Mouse (Mus musculus): ENCODE measurements around the gene Zfp335. TPM values are rescaled to one million over a fixed set of nuclear protein-coding genes. Genes with fewer than 3 reads are reported as not detected.

Zfp335 gene
- polyA plus RNA-seq, 1 experiment from 2014 or later = 8.8 TPM

GRCm38 (mm10) chr2:164907511-164907910 lies 4.0 kb downstream of the Zfp335 start:
- no peaks in the 10 kb centered on the region for H3K27me3 ChIP-seq (ENCODE audit: control insufficient read depth, insufficient read depth, low read length)
- H3K4me3 ChIP-seq (ENCODE audit: low read depth, low read length) = no peak overlapping the region
- no peak overlapping the region for H3K27ac ChIP-seq (ENCODE audit: low read depth, low read length)
- peaks cover 6% of the 10 kb centered on the region for H3K4me1 ChIP-seq (replicated peaks; ENCODE audit: control insufficient read depth, insufficient read depth, low read length)
- 97% methylated on average over 12 of the region's 12 CpGs for WGBS
- 0 out of 2 replicates have a peak, but pooled peaks cover 4% of the 10 kb centered on the region for H3K9me3 ChIP-seq (ENCODE audit: control insufficient read depth, low read length)
- DNase-seq (ENCODE audit: low spot score) (no peak), ATAC-seq (ENCODE audit: low FRiP score) (no peak)
- no peak overlapping the region for H3K9ac ChIP-seq (ENCODE audit: low read depth, low read length)
- H3K36me3 ChIP-seq (ENCODE audit: control insufficient read depth, insufficient read depth, low read length) = peaks cover 29% of the 10 kb centered on the region
- H3K4me2 ChIP-seq (replicated peaks; ENCODE audit: low read depth, low read length) = no peak overlapping the region

GRCm38 (mm10) chr2:164906071-164906470 lies 5.5 kb downstream of the Zfp335 start:
- Histone ChIP-seq H3K9ac (ENCODE audit: low read depth, low read length) (no peak overlapping the region), H3K4me2 (replicated peaks; ENCODE audit: low read depth, low read length) (no peak overlapping the region), H3K27me3 (ENCODE audit: control insufficient read depth, insufficient read depth, low read length) (no peaks in the 10 kb centered on the region), H3K4me1 (replicated peaks; ENCODE audit: control insufficient read depth, insufficient read depth, low read length) (peaks cover 6% of the 10 kb centered on the region), H3K9me3 (ENCODE audit: control insufficient read depth, low read length) (0 out of 2 replicates have a peak, but pooled peaks cover 4% of the 10 kb centered on the region), H3K4me3 (ENCODE audit: low read depth, low read length) (no peak overlapping the region), H3K27ac (ENCODE audit: low read depth, low read length) (no peak overlapping the region), H3K36me3 (ENCODE audit: control insufficient read depth, insufficient read depth, low read length) (peaks cover 37% of the 10 kb centered on the region)
- ATAC-seq (ENCODE audit: low FRiP score) (no peak), DNase-seq (ENCODE audit: low spot score) (no peak)
- 100% methylated on average over 4 of the region's 4 CpGs for WGBS

GRCm38 (mm10) chr2:164903496-164903895 lies 8.1 kb downstream of the Zfp335 start:
- no peaks in the 10 kb centered on the region for H3K4me1 ChIP-seq (replicated peaks; ENCODE audit: control insufficient read depth, insufficient read depth, low read length)
- ATAC-seq (ENCODE audit: low FRiP score) (no peak), DNase-seq (ENCODE audit: low spot score) (no peak)
- no peak overlapping the region for H3K4me3 ChIP-seq (ENCODE audit: low read depth, low read length)
- no peak overlapping the region for H3K27ac ChIP-seq (ENCODE audit: low read depth, low read length)
- H3K9ac ChIP-seq (ENCODE audit: low read depth, low read length) = no peak overlapping the region
- H3K4me2 ChIP-seq (replicated peaks; ENCODE audit: low read depth, low read length) = no peak overlapping the region
- peaks cover 31% of the 10 kb centered on the region for H3K36me3 ChIP-seq (ENCODE audit: control insufficient read depth, insufficient read depth, low read length)
- 0 out of 2 replicates have a peak, but pooled peaks cover 4% of the 10 kb centered on the region for H3K9me3 ChIP-seq (ENCODE audit: control insufficient read depth, low read length)
- H3K27me3 ChIP-seq (ENCODE audit: control insufficient read depth, insufficient read depth, low read length) = no peaks in the 10 kb centered on the region
- WGBS = 80% methylated on average over 1 of the region's 1 CpGs

GRCm38 (mm10) chr2:164901380-164901779 lies 10.2 kb downstream of the Zfp335 start:
- no peak overlapping the region for H3K9ac ChIP-seq (ENCODE audit: low read depth, low read length)

GRCm38 (mm10) chr2:164899723-164900459 lies 11.7 kb downstream of the Zfp335 start:
- Histone ChIP-seq H3K9ac (ENCODE audit: low read depth, low read length) (no peak overlapping the region), H3K9me3 (ENCODE audit: control insufficient read depth, low read length) (no peaks in the 10 kb centered on the region), H3K27ac (ENCODE audit: low read depth, low read length) (no peak overlapping the region), H3K4me3 (ENCODE audit: low read depth, low read length) (no peak overlapping the region), H3K4me1 (replicated peaks; ENCODE audit: control insufficient read depth, insufficient read depth, low read length) (no peaks in the 10 kb centered on the region), H3K4me2 (replicated peaks; ENCODE audit: low read depth, low read length) (no peak overlapping the region), H3K36me3 (ENCODE audit: control insufficient read depth, insufficient read depth, low read length) (peaks cover 23% of the 10 kb centered on the region), H3K27me3 (ENCODE audit: control insufficient read depth, insufficient read depth, low read length) (no peaks in the 10 kb centered on the region)
- WGBS = 95% methylated on average over 16 of the region's 16 CpGs
- no peak for ATAC-seq (ENCODE audit: low FRiP score)
- no peak for DNase-seq (ENCODE audit: low spot score)

More at GRCm38 (mm10) chr2:164901380-164901779, 10.2 kb downstream of the Zfp335 start:
- 0 out of 2 replicates have a peak, but pooled peaks cover 4% of the 10 kb centered on the region for H3K9me3 ChIP-seq (ENCODE audit: control insufficient read depth, low read length)
- 93% methylated on average over 13 of the region's 13 CpGs for WGBS
- H3K36me3 ChIP-seq (ENCODE audit: control insufficient read depth, insufficient read depth, low read length) = peaks cover 21% of the 10 kb centered on the region
- H3K4me1 ChIP-seq (replicated peaks; ENCODE audit: control insufficient read depth, insufficient read depth, low read length) = no peaks in the 10 kb centered on the region
- H3K27me3 ChIP-seq (ENCODE audit: control insufficient read depth, insufficient read depth, low read length) = no peaks in the 10 kb centered on the region
- H3K4me3 ChIP-seq (ENCODE audit: low read depth, low read length) = no peak overlapping the region
- H3K4me2 ChIP-seq (replicated peaks; ENCODE audit: low read depth, low read length) = no peak overlapping the region
- DNase-seq (ENCODE audit: low spot score) (no peak), ATAC-seq (ENCODE audit: low FRiP score) (no peak)
- no peak overlapping the region for H3K27ac ChIP-seq (ENCODE audit: low read depth, low read length)

GRCm38 (mm10) chr2:164899034-164899433 lies 12.5 kb downstream of the Zfp335 start:
- ATAC-seq (ENCODE audit: low FRiP score) = no peak
- 92% methylated on average over 15 of the region's 15 CpGs for WGBS
- no peaks in the 10 kb centered on the region for H3K4me1 ChIP-seq (replicated peaks; ENCODE audit: control insufficient read depth, insufficient read depth, low read length)
- no peak overlapping the region for H3K9ac ChIP-seq (ENCODE audit: low read depth, low read length)
- H3K36me3 ChIP-seq (ENCODE audit: control insufficient read depth, insufficient read depth, low read length) = peaks cover 21% of the 10 kb centered on the region
- no peak overlapping the region for H3K4me3 ChIP-seq (ENCODE audit: low read depth, low read length)
- H3K9me3 ChIP-seq (ENCODE audit: control insufficient read depth, low read length) = no peaks in the 10 kb centered on the region
- no peak overlapping the region for H3K27ac ChIP-seq (ENCODE audit: low read depth, low read length)
- DNase-seq (ENCODE audit: low spot score) = no peak
- H3K27me3 ChIP-seq (ENCODE audit: control insufficient read depth, insufficient read depth, low read length) = no peaks in the 10 kb centered on the region
- H3K4me2 ChIP-seq (replicated peaks; ENCODE audit: low read depth, low read length) = no peak overlapping the region

GRCm38 (mm10) chr2:164898008-164898407 lies 13.5 kb downstream of the Zfp335 start:
- Histone ChIP-seq H3K9me3 (ENCODE audit: control insufficient read depth, low read length) (no peaks in the 10 kb centered on the region), H3K4me1 (replicated peaks; ENCODE audit: control insufficient read depth, insufficient read depth, low read length) (no peaks in the 10 kb centered on the region), H3K9ac (ENCODE audit: low read depth, low read length) (no peak overlapping the region), H3K27me3 (ENCODE audit: control insufficient read depth, insufficient read depth, low read length) (no peaks in the 10 kb centered on the region), H3K4me3 (ENCODE audit: low read depth, low read length) (no peak overlapping the region), H3K27ac (ENCODE audit: low read depth, low read length) (no peak overlapping the region), H3K4me2 (replicated peaks; ENCODE audit: low read depth, low read length) (no peak overlapping the region), H3K36me3 (ENCODE audit: control insufficient read depth, insufficient read depth, low read length) (peaks cover 21% of the 10 kb centered on the region)
- WGBS = 92% methylated on average over 7 of the region's 7 CpGs
- no peak for DNase-seq (ENCODE audit: low spot score)
- ATAC-seq (ENCODE audit: low FRiP score) = no peak

- DNase-seq (ENCODE audit: low spot score) (no peak), ATAC-seq (ENCODE audit: low FRiP score) (no peak)
- Histone ChIP-seq H3K9me3 (ENCODE audit: control insufficient read depth, low read length) (no peaks in the 10 kb centered on the region), H3K4me3 (ENCODE audit: low read depth, low read length) (no peak overlapping the region), H3K4me1 (replicated peaks; ENCODE audit: control insufficient read depth, insufficient read depth, low read length) (no peaks in the 10 kb centered on the region), H3K27me3 (ENCODE audit: control insufficient read depth, insufficient read depth, low read length) (no peaks in the 10 kb centered on the region), H3K9ac (ENCODE audit: low read depth, low read length) (no peak overlapping the region), H3K27ac (ENCODE audit: low read depth, low read length) (no peak overlapping the region), H3K36me3 (ENCODE audit: control insufficient read depth, insufficient read depth, low read length) (peaks cover 26% of the 10 kb centered on the region), H3K4me2 (replicated peaks; ENCODE audit: low read depth, low read length) (no peak overlapping the region)
- WGBS = 92% methylated on average over 6 of the region's 6 CpGs
These were observed 15.7 kb downstream of the Zfp335 start for GRCm38 (mm10) chr2:164895885-164896284.

- Histone ChIP-seq H3K36me3 (ENCODE audit: control insufficient read depth, insufficient read depth, low read length) (peaks cover 26% of the 10 kb centered on the region), H3K9me3 (ENCODE audit: control insufficient read depth, low read length) (no peaks in the 10 kb centered on the region), H3K9ac (ENCODE audit: low read depth, low read length) (no peak overlapping the region), H3K4me2 (replicated peaks; ENCODE audit: low read depth, low read length) (no peak overlapping the region), H3K27ac (ENCODE audit: low read depth, low read length) (no peak overlapping the region), H3K4me3 (ENCODE audit: low read depth, low read length) (no peak overlapping the region), H3K27me3 (ENCODE audit: control insufficient read depth, insufficient read depth, low read length) (no peaks in the 10 kb centered on the region), H3K4me1 (replicated peaks; ENCODE audit: control insufficient read depth, insufficient read depth, low read length) (no peaks in the 10 kb centered on the region)
- 93% methylated on average over 1 of the region's 1 CpGs for WGBS
- no peak for DNase-seq (ENCODE audit: low spot score)
- ATAC-seq (ENCODE audit: low FRiP score) = no peak
These were observed 16.9 kb downstream of the Zfp335 start for GRCm38 (mm10) chr2:164894644-164895043.
